Mouse (Mus musculus) ovary, adult 10 weeks (tissue): ENCODE data around the gene Zc3hav1l. TPM values are rescaled to one million over a fixed set of nuclear protein-coding genes. Genes with fewer than 3 reads are reported as not detected.

Experiments used
- polyA plus RNA-seq: library from polyadenylated mRNA; stranded (reverse); fragments of 350-450 nt; fragmentation: Illumina TruSeq; extraction: RNeasy Lipid Tissue Mini Kit (QIAGEN cat#74804); gene quantifications from one replicate; pipeline ENCODE4 v1.2.3, GENCODE M21; 2014

Gene Zc3hav1l
- 26.5 TPM for polyA plus RNA-seq

DNA sequence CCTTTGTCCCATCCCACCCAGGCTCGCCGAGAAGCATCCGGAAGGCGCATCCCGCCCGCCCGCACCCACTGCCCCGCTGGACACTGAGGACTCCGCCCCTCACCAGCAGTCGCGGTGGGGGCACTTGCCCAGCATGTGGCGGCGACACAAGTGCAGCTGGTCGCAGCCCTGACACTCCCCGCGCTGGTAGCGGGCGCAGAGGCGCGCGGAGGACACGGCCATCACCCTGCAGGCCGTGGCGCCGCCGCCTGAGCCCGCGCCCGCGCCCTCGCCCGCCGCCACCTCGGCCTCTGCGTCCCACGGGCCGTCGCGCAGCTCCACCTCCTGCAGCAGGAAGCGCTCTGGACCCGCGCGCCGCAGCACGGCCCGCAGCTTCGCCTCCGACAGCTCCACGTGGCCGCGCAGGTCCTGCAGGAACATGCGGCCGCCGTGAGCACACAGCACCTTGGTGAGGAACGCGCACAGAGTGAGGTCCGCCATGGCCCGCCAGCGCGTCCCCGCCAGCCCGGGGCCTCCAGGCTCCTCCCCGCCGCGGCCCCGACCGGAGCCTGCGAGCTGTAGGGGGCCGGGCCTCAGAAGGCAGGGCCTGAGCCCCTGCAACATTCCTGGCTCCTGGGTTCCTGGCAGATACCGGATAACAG is at the start of gene Zc3hav1l:
TSS of gene Zc3hav1l (minus strand) at position 499 of the 641 bp plus-strand sequence.

DNA sequence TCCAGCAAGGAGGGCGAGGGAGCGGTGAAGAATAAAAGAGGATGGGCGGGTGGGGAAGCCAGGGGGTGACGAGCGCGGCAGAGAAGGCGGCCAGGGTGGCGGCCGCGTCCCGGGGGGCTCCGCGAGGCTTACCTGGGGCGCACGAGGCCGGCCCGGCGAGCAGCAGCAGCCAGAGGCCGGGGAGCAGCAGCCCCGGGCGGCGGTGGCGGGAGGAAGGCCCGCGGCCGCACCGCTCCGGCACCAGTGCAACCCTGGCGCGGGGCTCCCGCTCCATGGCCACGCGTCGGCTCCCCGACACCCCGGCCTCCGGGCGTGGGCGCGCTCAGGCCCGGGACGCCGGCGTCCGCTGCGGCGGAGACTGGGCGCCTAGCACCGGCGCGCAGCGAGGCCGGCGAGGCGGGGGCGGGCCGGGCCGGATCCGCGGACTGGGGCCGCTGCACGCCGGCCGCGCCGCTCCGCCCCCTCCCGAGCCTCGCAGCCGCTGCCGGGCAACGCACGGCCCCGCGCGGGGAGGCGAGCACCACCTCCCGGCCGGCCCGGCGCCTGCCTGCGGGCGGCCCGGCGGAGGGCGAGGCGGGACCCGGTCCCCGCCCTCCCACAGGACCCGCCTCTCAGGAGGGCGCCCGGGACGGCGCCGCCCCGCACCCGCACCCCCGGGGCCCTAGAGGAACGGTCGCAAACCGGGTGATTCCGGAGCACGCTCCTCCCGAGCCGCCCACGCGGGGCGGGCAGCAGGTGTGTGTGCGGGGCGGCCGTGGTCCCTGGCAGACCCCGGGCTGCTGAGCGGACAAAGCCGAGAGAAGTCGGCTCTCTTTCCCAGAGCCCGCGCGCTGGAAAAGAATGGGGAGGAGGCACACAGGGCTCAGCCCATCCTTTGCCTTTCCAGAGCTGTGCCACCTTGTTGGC is 45.1 kb downstream of the Zc3hav1l start, which contains the start of gene D630045J12Rik:
TSS of gene D630045J12Rik (minus strand) at position 274 of the 906 bp plus-strand sequence.

Other genes with a start within 250 kb of the Zc3hav1l start
- gene Tmem213, start 190.0 kb downstream of the Zc3hav1l start, polyA plus RNA-seq, result not detected
- 0.97 TPM for gene Atp6v0a4, start 174.7 kb downstream of the Zc3hav1l start, polyA plus RNA-seq
- gene D630045J12Rik, start 45.2 kb downstream of the Zc3hav1l start, polyA plus RNA-seq, result 6.3 TPM
- 124 TPM for gene Zc3hav1, start 55.3 kb upstream of the Zc3hav1l start, polyA plus RNA-seq
- gene Ttc26, start 82.2 kb upstream of the Zc3hav1l start, polyA plus RNA-seq, result 11.3 TPM
- 78.4 TPM for gene Ubn2, start 134.7 kb upstream of the Zc3hav1l start, polyA plus RNA-seq
- gene Fmc1, start 234.2 kb upstream of the Zc3hav1l start, polyA plus RNA-seq, result 2.8 TPM